Mouse (Mus musculus) yolk sac, embryonic 10.5 days (tissue): ENCODE results near the gene Npas3.

Source experiments
- DNase-seq: peaks from one replicate; pipeline ENCODE4 v3.0.0-alpha.2; 2017; ENCODE audit warnings: low spot score

The Npas3 gene

DNA sequence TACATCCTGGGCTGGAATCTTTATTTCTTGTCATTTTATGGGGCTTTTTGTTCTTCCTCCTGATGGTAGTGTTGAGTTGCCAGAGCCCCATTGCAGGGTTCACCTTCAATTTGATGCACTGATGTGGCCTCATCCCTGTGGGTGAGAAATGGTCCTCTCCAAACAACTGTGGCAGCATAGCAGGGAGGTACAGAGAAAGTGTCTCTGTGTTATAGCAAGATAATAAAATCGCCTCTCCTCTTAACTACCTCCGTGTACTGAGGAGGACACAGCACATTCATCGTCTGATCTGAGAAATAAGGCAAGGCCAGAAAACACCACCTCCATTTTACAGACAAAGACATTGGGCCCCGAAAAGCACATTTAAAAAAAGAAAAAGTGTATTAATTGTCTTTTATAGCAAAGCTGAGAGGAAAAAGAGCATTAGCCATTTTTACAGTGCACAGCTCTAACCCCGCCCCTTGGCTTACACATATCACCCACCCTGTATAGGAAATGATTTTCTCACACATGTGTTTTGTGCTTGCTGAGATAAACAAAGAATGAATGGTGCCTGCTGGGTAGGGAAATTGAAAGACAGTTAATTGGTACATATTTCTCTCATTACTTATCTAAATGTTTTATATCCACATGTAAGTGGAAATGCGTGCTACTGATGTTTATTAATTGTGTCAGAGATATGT is 546.4 kb downstream of the Npas3 start:
- DNase-seq: no peak

DNA sequence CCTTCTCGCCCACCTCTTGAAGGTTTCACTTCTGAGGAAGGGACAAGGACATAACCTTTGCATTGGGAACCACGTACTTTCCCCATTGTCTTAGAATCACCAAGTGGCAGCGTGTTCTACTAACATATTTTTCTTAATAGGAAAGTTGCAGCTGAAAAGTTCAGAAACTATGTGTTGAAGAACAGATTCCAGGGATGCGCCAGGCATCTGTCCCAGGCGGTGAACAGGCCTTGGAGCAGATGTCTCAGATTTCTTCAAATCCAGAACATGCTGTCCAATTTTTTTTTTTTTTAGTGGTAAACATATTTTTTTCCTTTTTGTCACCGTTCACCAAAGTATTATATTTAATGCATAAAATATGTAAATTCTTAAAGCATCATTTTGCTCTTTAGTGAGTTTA is 553.4 kb downstream of the Npas3 start:
- no peak for DNase-seq

DNA sequence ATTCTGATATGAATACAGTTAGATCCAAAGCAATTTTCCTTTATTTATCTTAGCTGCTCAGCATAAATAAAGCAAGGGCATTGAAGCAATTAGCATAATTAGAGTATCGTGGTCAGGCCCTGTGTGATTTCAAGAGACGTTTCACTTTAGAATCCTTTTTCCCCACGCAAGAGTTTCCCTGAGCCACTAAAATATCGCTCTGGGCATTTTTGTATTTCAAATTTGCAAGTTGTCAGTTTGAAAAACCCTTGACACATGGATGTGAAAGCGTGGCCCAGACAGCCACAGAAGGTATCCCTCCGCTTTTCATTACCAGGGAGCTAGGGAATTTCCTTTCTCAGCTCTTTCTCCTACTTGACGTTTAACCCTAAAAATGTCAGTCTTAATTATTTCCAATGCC is 553.9 kb downstream of the Npas3 start:
- no peak for DNase-seq

DNA sequence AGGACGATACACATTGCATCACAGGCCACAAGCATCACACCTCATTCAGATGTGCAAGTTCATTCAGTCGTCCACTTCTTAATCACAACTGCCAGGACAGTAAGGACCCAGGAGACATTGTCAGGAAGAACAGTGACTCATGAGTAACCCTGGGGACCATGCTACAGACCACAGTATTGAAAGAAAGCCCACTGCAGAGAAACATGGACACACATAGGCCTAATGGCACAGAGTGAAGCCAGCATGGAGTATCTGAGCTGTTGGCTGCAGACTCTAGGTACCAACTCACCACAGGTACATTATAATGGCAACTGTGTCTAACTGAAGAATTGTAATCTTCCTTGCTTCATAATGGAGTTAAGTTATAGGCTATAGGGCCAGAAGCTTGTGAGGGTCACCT is 561.6 kb downstream of the Npas3 start:
- DNase-seq: no peak

DNA sequence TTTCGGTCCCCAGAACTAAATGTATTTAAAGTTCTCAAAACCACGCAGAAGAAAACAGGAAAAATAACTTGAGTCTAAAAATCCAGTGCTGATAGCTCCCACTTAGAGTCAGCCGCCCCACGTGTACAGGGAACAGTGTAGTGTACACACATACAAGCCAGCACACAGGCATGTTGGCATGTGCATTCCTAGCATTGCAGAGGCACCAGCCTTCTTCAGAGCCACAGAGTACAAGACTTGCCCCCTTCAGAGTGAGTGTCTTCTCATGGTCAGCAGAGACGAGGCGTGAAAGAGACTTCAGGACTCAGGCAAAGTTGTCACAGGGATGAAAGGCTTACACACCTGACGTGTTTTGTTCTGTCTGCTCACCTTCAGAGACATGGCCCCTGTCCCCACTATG is 565.8 kb downstream of the Npas3 start:
- no peak for DNase-seq

DNA sequence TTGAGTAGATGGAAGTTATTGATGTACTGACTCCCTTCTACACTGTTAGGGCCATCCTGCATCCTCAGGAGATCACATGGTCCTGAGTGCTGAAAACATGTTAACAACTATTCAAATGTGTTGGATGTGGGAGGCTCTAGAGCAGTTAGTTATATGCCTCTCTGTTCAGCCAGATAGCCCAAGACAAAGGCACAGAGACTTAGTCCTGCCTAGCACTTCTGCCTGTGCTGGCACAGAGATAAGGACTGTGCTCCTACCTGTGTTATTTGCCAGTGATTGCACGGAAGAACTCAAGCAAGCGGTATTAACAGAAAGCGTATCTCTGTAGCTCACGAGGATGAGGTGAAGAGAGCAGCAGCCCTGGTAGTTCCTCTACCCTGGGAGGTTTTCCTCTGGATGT is 571.5 kb downstream of the Npas3 start:
- no peak for DNase-seq

DNA sequence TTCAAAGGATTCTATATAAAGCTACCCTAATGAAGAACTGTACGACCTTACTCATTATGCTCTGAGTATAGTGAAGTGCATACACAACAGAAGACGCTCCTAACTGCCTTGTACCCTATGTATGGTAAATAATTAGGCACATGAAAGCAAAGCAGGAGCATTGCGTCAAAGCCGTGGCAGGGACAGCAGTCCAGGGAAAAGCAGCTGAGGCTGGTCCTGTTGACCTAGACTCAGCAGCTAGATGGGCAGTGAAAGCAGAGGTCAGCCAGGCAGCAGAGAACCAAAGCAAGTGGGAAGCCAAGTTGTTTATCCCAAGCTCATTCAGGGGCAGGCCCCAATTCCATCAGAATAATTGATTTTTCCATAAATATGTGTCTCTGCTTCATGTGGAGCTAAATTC is 574.4 kb downstream of the Npas3 start:
- DNase-seq: no peak

DNA sequence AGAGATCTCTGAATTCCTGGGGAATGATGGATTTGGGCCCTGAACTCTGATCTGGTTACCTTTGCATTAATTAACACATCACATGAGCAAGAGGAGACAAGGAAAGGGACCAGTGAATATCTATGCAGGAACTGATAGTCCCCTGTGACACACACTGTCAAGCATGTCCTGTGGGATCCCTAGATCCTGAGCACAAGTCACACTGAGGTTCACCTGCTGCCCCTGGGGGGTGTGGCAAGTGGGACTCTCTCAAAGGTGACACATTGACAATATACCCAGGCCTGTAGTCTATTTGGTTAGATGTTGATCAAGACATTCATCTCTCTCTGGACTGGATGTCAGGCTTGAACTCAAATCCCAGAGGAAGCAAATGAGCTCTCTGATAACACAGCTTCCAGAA is 576.8 kb downstream of the Npas3 start:
- no peak for DNase-seq

DNA sequence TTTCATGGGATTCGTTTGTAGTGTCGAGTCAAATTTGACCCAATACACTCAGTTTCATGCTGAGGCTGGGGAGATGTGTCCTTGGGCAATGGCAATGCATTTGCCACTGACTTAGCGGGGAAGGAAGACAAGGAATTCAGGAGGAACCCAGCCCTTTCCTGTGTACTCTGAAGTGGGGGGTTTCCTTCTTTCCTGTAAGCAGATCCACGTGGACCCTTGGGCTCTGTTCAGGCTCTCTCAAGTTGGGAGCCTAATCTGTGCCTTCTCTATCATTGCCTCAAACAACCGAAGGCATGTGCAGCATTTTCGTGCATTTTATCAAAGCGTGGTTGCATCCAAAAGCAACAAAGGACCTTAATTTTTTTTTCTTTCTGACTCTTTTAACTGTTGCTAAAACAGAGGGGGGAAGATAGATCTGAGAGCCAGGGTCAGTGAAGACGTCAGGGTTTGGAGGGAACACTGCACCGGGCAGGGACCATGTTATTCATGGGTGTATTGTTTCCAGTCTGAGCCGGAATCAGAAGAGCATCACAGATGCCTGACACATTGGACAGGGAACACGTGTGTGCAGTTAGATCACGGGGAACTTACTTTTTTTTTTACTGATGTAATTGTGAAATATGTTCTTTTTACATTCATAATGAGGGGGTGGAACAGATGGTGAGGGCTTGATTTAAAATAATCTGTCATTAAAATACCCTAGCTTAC is 577.6 kb downstream of the Npas3 start:
- DNase-seq: no peak

DNA sequence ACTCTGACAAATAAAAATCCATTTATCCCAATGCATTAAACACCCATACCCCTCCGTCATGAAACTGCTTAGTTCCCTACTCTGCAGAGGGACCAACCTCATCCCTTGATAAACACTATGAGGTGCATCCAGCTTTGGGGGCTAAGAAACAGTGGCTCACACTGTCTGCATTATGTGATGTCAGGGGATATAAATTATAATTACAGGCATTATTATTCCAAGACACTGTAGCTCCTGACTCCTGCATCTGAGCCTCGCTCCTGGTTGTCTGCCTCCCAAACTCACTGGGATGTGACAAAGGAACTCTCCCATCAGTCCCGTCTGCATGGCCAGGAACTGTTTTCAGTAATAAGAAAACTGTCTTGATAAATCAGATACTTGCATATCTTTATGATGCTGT is 578.3 kb downstream of the Npas3 start:
- no peak for DNase-seq

DNA sequence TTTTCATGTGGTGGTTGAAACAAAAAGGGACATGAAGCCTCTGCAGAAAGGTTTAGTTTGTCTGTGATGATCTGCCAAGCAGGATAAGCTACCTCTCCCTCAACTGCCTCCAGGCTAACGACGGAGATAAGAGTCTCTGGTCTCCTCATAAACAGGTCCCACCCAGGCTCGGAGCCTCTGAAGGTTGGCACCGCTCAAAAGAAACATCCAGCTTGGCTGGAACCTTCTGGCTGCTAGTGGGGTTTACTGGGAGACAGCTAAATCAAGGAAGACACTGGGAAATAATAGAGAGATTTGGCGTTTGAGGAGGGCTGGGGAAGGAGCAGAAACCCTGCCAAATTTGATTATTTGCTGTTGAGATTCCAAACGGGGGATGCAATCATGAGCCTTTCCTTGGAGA is 584.1 kb downstream of the Npas3 start:
- DNase-seq: no peak

DNA sequence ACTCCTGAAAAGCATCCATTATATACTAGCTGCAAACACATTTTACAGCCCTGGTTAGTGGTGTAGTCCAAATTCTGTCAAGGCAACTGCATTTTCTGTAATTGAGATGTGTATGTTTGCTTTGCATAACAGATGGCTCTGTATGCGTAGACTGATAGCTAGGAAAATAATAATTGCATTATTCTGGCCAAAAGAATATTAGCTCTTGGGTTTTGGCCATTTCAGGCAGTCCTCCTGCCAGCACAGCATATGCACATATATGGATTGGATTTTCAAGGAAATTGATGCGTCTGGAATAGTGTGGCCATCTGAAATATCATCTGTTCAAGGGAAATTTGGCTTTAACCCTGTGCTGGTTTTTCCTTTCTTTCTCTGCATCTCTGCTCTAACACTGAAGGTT is 584.9 kb downstream of the Npas3 start:
- DNase-seq: no peak

DNA sequence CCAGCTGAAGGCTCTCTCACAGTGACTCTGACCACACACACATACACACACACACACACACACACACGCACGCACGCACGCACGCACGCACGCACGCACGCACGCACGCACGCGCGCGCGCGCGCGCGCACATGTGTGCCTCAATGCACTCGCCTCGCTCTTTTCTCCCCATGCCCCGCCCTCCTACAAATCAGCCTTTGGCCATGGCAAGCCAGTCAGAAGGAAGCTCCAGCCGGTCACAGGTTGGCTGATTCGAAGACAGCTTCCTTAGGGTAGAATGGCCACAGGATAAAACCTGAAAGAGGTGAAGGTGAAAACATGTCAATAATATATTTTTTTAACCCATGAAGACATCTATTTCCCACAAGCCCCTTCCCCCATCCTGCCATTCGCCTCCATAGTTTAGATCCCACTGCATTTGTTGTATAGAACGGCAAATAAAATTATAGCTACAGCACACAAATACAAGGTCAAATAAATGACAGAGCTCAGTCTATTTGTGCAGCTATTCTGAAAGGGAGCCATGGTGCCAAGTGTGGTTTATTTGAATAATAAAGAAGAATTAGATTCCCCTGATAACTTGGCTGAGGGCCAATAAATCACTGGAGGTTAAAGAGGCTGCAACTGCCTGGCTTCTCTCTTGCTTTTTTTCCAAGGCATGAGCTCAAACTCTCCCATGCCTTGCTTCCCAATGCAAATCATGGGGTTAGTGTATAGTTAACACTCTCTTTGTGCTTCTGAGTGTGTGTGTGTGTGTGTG is 587.7 kb downstream of the Npas3 start:
- no peak for DNase-seq

DNA sequence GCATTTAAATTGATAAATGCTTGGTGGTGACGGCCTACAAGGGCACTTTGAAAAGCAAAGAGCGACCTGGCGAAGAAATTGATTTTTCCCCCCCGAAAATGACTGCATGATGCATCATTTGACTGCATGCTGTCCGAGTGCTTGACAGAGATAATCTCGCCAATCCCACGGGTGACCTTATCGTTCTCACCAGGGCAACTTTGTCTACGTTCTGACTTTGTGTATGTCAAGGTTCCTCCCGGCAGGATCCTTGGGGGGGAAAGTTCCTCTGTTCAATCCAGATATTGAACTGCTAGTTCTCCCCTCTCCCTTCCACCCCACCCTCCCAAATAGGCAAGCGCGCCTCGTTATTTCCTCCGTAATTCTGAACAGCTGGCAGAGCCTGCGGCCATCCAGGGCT is 588.9 kb downstream of the Npas3 start:
- no peak for DNase-seq

DNA sequence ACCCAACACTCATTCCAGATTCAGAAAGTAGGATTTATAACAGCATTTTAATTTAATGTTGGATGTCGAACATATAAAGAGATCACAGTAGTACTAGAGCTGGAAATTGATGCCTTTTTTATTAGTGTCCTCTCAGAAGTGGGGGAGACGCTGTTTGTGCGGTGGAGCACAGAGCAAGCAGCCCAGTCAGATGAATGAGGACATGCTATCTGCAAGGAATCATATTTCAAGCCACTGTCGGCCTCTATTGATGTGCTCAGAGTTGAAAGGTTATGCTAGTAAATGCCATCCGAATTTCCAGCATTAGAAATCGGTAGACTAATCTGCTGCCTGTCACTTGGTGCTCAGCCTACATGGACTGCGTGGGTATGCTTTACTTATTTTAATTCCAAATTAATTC is 590.1 kb downstream of the Npas3 start:
- no peak for DNase-seq

DNA sequence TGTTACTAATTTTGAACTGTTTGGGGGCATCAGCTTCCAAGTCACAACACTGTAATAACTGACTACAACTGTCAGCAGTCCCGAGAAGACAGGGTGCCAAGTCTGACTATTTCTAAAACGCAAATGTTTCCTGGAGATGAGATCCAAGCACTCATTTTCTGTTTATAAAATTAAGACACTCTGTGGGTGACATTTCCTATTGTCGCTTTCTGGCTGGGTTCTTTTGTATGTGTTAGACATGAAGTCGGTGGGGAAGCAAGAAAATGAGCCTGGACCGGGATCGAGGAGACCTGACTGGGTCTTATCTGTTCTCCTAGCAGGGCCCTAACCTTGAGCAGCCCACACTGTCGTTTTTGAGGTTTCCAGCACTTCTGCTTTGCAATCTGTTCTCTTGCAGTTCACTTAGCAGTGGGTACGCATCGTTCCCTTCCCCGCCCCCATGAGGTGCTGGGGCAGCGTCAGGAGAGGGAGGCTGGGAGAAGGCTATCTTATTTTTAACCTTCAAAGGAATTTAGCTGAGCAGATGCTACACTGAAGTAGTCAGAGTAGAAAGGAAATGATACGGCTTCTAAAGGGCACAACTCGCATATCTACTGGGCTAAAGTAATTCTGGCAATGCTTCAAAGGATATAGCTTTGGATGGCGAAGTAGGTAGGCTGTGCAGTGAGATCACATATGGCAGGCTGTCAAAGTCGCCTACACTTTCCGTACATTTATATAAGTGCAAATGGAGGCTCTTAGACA is 593.6 kb downstream of the Npas3 start:
- DNase-seq: no peak

DNA sequence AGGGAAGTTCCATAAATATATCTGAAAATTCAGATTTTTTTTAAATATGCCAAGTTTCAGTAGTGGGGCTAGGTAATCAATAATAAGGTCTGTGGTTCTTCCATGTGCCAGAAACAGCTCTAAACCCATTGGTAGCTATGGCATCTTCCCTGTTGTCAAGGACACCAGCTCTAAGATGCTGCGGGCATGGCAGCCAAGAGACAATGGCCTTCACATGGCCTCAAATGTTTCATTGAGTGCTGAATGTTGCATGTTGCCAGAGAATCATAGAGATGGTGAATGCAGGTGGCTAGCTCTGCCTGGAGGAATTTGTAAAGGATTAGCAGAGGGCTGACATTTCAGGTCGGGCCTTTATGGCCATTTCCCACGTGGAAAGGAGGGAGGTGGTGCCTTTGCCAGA is 595.1 kb downstream of the Npas3 start:
- DNase-seq: no peak

DNA sequence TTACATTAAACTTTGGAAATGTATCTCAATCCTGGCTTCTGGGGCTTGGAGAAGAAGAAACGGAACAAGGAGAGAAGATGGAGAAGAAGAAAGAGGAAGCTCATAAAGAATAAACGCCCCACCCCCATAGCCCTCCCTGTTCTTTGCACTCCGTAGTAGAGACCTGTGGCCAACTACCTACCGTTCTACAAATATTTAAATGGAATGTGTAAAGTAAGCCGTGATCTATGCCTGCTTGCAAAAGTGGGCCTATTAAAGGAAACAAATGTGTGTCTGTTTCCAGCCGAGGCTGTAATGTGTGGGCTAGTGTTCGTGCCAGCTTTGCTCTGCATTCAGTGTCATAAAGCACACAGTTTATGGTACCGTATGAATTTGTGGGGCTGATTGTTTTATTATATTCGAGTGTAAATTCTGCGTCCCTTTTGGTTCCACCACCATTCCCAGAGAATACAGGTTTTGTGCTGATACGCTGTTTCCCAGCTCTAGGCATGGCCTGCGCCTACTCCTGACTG is 597.7 kb downstream of the Npas3 start:
- no peak for DNase-seq

DNA sequence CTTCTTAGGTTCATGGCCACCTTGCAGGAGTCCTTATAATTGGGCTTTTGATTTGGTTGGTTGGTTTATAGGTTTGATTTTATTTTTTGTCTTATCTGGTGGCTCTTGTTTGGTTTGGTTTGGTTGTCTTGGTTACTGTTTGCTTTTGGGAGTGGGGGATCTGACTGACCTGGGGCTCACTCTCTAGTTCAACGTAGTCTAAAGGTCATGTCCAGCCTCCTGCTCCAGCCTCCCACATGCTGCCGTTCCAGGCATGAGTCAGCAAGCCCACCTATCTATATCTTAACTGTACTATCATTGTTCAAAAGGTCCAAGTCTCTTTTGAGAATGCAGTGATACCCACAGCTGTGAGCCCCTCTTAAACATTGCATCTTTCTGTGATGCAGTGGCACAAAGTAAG is 600.8 kb downstream of the Npas3 start:
- DNase-seq: no peak

DNA sequence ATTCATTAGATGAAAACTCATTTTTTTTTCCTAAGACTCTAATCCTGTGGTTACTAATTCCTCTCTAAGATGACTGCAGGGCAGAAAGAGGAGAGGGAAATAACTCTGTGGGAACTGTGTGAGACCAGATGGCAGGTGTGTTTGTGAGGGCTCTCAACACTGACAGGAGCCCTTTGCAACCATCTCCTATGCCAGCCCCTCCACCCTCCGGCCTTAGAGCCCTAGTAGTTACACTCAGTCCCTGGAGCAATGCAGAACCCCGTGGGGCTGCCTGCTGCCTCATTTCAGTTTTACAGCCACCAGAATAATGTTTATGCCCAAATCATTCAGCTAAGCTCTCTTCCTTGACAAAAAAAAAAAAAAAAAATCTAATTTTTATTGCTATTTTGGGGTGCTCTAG is 604.0 kb downstream of the Npas3 start:
- DNase-seq: no peak

DNA sequence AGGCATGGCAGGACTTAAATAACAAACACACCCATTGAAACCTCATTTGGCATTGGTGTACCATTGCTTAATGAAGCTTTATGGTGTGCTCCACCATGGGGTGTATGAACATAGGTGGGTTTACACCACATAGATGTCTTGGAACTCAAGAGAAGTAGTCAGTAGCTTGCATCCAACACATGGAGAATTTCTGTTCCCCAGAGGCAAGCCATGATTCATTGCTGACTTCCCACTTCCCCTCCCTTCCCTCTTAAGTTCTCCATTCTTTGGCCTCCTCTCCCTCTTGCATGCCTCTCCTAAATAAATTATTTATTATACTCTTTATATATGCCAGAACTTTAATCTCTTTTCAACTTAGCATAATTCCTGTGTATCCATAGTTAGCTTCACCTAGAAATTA is 611.7 kb downstream of the Npas3 start:
- DNase-seq: no peak

DNA sequence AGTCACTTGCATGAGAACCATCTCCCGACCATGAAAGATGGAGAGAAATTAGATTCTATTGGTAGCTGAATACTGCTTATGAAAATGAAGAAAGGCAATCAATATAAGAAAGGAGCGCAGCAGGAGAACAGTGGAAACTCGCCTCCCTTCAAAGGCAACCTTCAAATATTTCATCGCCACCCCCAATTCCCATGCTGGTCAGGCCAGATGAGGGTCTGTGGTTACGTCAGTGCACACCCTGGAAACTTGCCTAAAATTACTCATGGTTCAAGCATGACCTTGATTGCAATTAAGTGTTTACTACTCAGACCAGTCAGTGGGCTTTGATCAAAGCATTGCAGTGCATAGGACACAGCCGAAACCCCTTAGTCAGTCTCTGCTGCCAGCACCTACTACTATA is 613.8 kb downstream of the Npas3 start:
- DNase-seq: no peak
